Mouse (Mus musculus) stomach, embryonic 15.5 days (tissue): ENCODE data around the gene Lemd2. TPM values are rescaled to one million over a fixed set of nuclear protein-coding genes. Genes with fewer than 3 reads are reported as not detected.
A peak's percentile ranks its signal among the peaks of the same experiment; 100 is the strongest.

ENCODE experiments used
- ATAC-seq: fragments of 200-750 bp; cut with Nextera tagmentation; 2 replicates; pipeline ENCODE4 v1.8.0; 2017; ENCODE audit warnings: low read depth, moderate number of reproducible peaks, moderate TSS enrichment; ENCODE audit not compliant: insufficient read depth, low FRiP score
- H3K27ac ChIP-seq: fragments of 300-500 bp; sonication (generic); 2 replicates; pipeline ENCODE4 v1.5.1; 2015; ENCODE audit warnings: mild to moderate bottlenecking, inconsistent platforms
- H3K27me3 ChIP-seq: fragments of 300-500 bp; sonication (generic); replicated peaks from 2 replicates; pipeline ENCODE4 v1.6.1; 2015; ENCODE audit warnings: inconsistent platforms
- H3K36me3 ChIP-seq: fragments of 300-500 bp; sonication (generic); 2 replicates; pipeline ENCODE4 v1.6.1; 2015; ENCODE audit warnings: inconsistent platforms
- H3K4me1 ChIP-seq: fragments of 300-500 bp; sonication (generic); 2 replicates; pipeline ENCODE4 v1.6.1; 2015; ENCODE audit warnings: inconsistent platforms
- H3K4me2 ChIP-seq: fragments of 300-500 bp; sonication (generic); 2 replicates; pipeline ENCODE4 v1.6.1; 2015; ENCODE audit warnings: mild to moderate bottlenecking, inconsistent platforms
- H3K4me3 ChIP-seq: fragments of 300-500 bp; sonication (generic); replicated peaks from 2 replicates; pipeline ENCODE4 v1.5.1; 2015; ENCODE audit warnings: inconsistent platforms
- H3K9ac ChIP-seq: fragments of 300-500 bp; sonication (generic); 2 replicates; pipeline ENCODE4 v1.6.1; 2015; ENCODE audit warnings: inconsistent platforms
- H3K9me3 ChIP-seq: fragments of 300-500 bp; sonication (generic); 2 replicates; pipeline ENCODE4 v1.6.1; 2016; ENCODE audit warnings: inconsistent platforms
- WGBS: fragments of 180-500 bp; shearing (Covaris S2); methylation state at CpG from one replicate; pipeline ENCODE4 v1.1.7; 2015; 5-methylcytosine and 5-hydroxymethylcytosine counted together
- polyA plus RNA-seq: library from polyadenylated mRNA; unstranded; fragments of >200 nt; fragmentation: Nextera tagmentation; extraction: Ambion mirVana; gene quantifications from 2 replicates; pipeline ENCODE4 v1.2.1, GENCODE M21; 2015

The Lemd2 gene
- polyA plus RNA-seq = 12.7 and 14.7 TPM in 2 replicates

DNA sequence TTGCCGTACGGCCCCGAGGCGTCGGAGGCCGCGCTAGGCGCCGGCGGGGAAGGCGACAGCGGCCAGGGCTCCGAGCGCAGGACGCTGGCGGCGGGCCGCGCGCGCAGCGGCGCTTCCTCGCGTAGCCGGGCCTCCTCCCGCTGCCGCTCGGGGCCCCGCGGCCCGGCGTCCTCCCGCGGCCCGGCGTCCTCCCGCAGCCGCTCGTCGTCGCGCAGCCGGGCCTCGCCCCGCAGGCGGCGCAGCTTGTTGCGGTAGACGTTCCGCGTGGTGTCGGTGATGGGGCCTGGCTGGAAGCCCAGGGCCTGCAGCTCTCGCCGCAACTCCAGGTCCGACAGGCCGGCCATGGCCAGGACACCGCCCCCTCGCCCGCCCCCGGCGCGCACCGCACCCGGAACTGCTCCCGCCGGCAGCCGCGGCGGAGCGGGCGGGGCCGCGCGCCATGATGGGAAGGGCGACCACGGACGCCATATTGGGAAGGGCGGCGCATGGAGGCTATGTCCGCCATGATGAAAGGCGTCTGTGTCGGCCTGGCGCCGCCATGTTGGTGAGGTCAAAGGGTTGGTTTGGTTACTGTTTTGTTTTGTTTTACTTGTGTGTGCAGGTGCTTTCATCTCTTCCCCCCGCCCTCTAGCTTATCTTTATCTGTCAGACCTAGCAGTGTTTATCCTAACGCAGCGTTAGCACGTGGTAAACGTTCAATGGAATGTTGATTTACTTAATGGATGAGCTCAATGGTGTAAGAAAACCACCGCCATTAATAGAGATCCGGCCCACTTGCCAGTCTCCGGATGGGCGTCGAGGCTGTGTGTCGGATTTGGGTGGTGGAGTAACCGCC lies at the start of gene Lemd2:
Gene Lemd2 (minus strand): TSS at position 395 of the 835 bp plus-strand sequence.
- peak within 1 kb of the TSS; percentile 96 for H3K27ac ChIP-seq
- H3K9ac ChIP-seq = peak within 1 kb of the TSS; percentile 89
- H3K9me3 ChIP-seq = no peaks in the 10 kb centered on the region
- peak within 1 kb of the TSS; percentile 95 for H3K4me3 ChIP-seq
- H3K4me2 ChIP-seq = peak within 1 kb of the TSS; percentile 90
- peaks cover 25% of the 10 kb centered on the region for H3K36me3 ChIP-seq
- 3% methylated on average over 96 of the region's 97 CpGs for WGBS
- H3K27me3 ChIP-seq = no peaks in the 10 kb centered on the region
- peaks cover 10% of the 10 kb centered on the region; the same call in 1 of the 2 replicates for H3K4me1 ChIP-seq
- peak; percentile 95 for ATAC-seq

DNA sequence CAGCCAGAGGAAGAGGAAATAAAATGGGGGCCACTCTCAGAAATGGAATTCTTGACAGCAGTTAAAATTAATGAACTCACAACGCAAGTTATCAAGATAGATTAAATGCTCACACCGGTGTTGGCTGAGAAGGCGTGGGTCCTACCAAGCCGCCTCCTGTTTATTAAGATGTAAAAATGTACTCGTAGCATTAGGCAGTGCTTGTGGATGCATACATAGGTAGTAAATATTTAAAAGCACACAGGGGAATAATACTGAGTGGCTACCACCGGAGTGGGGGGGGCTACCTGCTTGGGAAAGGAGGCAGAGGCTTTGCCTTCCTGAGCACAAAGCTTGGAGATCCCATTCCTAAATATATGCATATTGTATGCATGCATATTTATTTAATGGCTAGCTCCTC lies 46.9 kb upstream of the Lemd2 start:
- ATAC-seq = no peak
- no peak overlapping the region for H3K4me2 ChIP-seq
- H3K9me3 ChIP-seq = no peaks in the 10 kb centered on the region
- no peak overlapping the region for H3K27ac ChIP-seq
- no peaks in the 10 kb centered on the region for H3K4me1 ChIP-seq
- H3K4me3 ChIP-seq = no peak overlapping the region
- H3K9ac ChIP-seq = no peak overlapping the region
- 60% methylated on average over 6 of the region's 6 CpGs for WGBS
- no peaks in the 10 kb centered on the region for H3K36me3 ChIP-seq
- H3K27me3 ChIP-seq = no peaks in the 10 kb centered on the region

DNA sequence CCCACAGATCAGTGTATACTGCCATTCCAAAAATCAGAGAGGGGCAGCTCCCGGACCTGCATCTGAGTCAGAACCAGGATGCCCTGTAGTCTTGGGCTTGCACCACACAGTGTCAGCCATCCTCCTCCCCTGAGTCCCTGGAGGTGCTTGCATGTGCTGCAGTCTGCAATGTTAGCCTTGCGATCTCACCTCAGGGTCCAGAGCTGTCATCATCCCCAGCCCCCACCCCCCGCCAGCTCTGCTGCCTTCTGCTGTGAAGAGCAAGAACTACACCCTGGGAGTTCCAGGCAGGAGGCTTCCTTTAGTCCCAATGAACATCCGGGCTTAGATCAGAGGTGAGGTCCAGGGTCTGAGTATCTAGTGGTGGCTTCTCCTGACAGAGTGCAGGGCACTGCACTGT lies 46.2 kb upstream of the Lemd2 start:
- H3K4me2 ChIP-seq = no peak overlapping the region
- H3K27me3 ChIP-seq = no peaks in the 10 kb centered on the region
- no peaks in the 10 kb centered on the region for H3K36me3 ChIP-seq
- ATAC-seq = no peak
- no peaks in the 10 kb centered on the region for H3K4me1 ChIP-seq
- 16% methylated on average over 4 of the region's 4 CpGs for WGBS
- H3K9me3 ChIP-seq = no peaks in the 10 kb centered on the region
- no peak overlapping the region for H3K4me3 ChIP-seq
- no peak overlapping the region for H3K27ac ChIP-seq
- H3K9ac ChIP-seq = no peak overlapping the region

DNA sequence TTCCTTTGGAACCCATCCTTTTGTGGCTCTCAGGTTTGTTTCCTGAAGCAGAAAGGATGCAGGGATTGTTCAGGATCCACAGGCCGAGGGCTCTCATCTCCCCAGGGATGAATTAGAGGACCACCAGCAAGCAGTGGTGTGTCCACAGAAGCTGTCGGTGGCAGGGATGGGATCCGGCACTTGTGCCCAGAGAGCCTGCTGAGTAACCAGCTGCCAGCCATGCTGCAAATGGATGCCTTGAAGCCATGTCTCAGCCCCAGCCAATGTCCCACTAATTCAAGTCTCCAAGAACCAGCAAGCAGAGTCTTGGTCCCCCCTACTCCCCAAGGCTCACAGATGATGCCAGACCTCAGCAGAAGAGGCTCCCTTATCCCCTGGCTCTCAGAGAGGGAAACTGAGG lies 44.8 kb upstream of the Lemd2 start:
- H3K4me3 ChIP-seq = no peak overlapping the region
- H3K27me3 ChIP-seq = no peaks in the 10 kb centered on the region
- H3K9me3 ChIP-seq = no peaks in the 10 kb centered on the region
- ATAC-seq = no peak
- no peak overlapping the region for H3K4me2 ChIP-seq
- no peak overlapping the region for H3K9ac ChIP-seq
- H3K27ac ChIP-seq = no peak overlapping the region
- WGBS = 78% methylated on average over 3 of the region's 3 CpGs
- H3K36me3 ChIP-seq = no peaks in the 10 kb centered on the region
- no peaks in the 10 kb centered on the region for H3K4me1 ChIP-seq

DNA sequence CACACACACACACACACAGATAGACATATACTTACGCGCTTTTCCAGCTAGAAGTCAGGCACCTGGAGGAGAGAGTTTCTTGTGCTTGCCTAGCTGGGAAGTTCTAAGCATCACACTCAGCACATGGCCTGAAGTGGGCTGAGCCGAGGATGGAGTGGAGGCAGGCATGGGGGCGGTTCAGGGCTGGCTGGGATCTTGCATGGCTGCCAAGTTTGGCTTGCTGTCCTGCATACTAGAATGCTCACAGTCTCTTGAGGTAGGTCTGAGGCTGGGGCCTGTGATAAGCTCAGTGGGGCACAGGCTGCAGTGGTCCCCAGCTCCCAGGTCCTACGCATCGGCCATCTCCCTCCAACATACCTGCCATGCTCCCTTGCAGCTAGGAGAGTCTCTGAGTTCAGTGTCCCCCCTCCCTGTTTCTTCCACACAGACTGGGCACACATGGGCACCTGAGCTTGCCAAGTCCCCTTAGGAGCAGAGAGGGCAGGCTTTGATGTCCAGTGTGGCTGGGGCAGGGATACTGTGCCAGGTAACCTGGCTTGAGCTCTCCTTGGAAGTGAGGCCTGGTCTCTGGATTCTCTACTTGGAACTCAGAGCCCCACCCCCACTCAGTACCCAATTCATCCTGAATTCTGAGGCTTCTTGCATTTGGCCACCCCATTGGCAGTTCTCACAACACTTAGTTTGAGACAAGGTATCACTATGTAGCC lies 43.6 kb upstream of the Lemd2 start:
- Histone ChIP-seq H3K9me3 (no peaks in the 10 kb centered on the region), H3K36me3 (no peaks in the 10 kb centered on the region), H3K4me2 (no peak overlapping the region), H3K4me1 (no peaks in the 10 kb centered on the region), H3K27ac (no peak overlapping the region), H3K9ac (no peak overlapping the region), H3K4me3 (no peak overlapping the region), H3K27me3 (no peaks in the 10 kb centered on the region)
- WGBS = 91% methylated on average over 6 of the region's 6 CpGs
- no peak for ATAC-seq

GRCm38 (mm10) chr17:27245851-27246381 lies 41.6 kb upstream of the Lemd2 start:
- ATAC-seq = no peak
- Histone ChIP-seq H3K9ac (no peak overlapping the region), H3K36me3 (no peaks in the 10 kb centered on the region), H3K4me3 (no peak overlapping the region), H3K9me3 (no peaks in the 10 kb centered on the region), H3K27ac (no peak overlapping the region), H3K4me1 (peaks cover 8% of the 10 kb centered on the region), H3K4me2 (no peak overlapping the region), H3K27me3 (no peaks in the 10 kb centered on the region)
- 61% methylated on average over 10 of the region's 10 CpGs for WGBS

- no peaks in the 10 kb centered on the region for H3K36me3 ChIP-seq
Measured at GRCm38 (mm10) chr17:27244912-27245311, 40.6 kb upstream of the Lemd2 start.

GRCm38 (mm10) chr17:27242194-27243189 lies 38.2 kb upstream of the Lemd2 start:
- no peak overlapping the region for H3K9ac ChIP-seq
- no peaks in the 10 kb centered on the region for H3K9me3 ChIP-seq
- WGBS = 46% methylated on average over 18 of the region's 18 CpGs
- no peaks in the 10 kb centered on the region for H3K27me3 ChIP-seq
- no peak overlapping the region for H3K27ac ChIP-seq
- ATAC-seq = peak; percentile 29; the same call in 1 of the 2 replicates
- H3K36me3 ChIP-seq = no peaks in the 10 kb centered on the region
- no peak overlapping the region for H3K4me3 ChIP-seq
- no peak overlapping the region for H3K4me2 ChIP-seq
- H3K4me1 ChIP-seq = peaks cover 18% of the 10 kb centered on the region

More at GRCm38 (mm10) chr17:27244912-27245311, 40.6 kb upstream of the Lemd2 start:
- H3K4me2 ChIP-seq = no peak overlapping the region
- H3K4me3 ChIP-seq = no peak overlapping the region
- no peaks in the 10 kb centered on the region for H3K27me3 ChIP-seq
- WGBS = 56% methylated on average over 4 of the region's 4 CpGs
- peaks cover 18% of the 10 kb centered on the region for H3K4me1 ChIP-seq
- no peaks in the 10 kb centered on the region for H3K9me3 ChIP-seq
- ATAC-seq = no peak
- no peak overlapping the region for H3K9ac ChIP-seq
- no peak overlapping the region for H3K27ac ChIP-seq

DNA sequence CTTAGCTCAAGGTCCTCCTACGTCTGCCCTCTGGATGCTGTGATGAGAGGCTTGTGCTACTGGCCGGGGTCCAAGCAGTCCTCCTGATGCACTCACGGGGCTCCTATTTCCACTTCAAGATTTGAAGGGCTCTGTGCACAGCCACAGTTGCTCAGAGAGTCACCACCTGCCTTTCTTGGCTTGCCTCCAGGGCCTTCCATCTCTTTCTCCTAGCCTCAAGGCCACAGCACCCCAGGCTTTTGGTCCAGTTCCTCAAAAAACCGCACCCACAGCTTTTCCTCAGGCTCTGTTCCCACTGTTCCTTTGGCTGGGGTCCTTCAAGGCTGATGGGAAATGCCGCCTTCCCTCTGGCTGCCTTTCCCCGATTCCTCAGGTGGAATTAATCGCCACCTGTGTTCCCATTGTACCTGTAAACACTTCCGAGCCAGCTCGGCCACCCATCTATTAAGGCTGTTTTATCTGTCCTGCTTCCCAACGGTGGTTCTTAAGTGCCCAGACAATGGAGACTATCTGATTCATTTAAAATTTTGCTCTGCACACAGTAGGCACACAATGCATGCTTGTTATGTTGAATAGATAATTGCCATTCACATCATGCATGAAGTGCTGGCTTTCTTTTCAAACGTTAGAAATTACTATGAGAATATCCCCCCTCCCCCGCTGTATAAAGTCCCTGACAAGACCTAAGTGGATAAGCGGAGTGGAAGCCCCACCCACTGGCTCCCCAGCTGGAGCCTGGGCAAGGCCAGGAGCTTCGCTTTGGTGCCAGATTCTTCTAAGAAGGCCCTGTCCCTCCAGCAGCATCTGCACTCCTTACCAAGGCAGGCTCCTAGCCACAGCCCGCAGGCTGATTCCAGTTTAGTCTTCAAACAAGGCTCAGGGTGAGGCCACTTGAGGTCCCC lies 36.5 kb upstream of the Lemd2 start:
- H3K9ac ChIP-seq = no peak overlapping the region
- no peaks in the 10 kb centered on the region for H3K36me3 ChIP-seq
- no peak overlapping the region for H3K4me3 ChIP-seq
- H3K27ac ChIP-seq = no peak overlapping the region
- H3K4me1 ChIP-seq = peaks cover 18% of the 10 kb centered on the region
- no peaks in the 10 kb centered on the region for H3K27me3 ChIP-seq
- H3K9me3 ChIP-seq = no peaks in the 10 kb centered on the region
- WGBS = 31% methylated on average over 15 of the region's 15 CpGs
- H3K4me2 ChIP-seq = no peak overlapping the region
- ATAC-seq = peak; percentile 66; the same call in 1 of the 2 replicates

DNA sequence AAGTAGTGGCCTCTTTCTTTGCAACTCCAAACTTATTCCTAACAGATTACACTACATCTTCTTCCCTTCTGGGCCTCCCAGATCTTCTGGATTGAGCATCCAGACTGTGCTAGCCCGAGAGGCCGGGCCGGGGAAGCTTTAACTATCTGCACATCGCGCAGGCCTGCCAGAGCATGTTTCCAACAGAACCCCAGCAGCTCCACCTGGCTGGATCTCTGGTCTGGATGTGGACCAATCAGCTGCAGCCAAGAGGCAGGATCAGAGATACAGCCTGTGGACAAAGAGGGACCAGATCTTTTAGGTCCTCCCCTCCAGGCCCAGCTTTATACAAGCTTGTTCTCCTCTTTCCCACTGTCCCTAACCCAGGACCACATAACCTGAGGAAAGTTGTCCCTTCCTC lies 35.7 kb upstream of the Lemd2 start:
- Histone ChIP-seq H3K27me3 (no peaks in the 10 kb centered on the region), H3K4me2 (no peak overlapping the region), H3K4me3 (no peak overlapping the region), H3K27ac (no peak overlapping the region), H3K36me3 (no peaks in the 10 kb centered on the region), H3K9ac (no peak overlapping the region), H3K4me1 (peaks cover 18% of the 10 kb centered on the region), H3K9me3 (no peaks in the 10 kb centered on the region)
- ATAC-seq = no peak
- WGBS = 81% methylated on average over 5 of the region's 5 CpGs
